Mouse (Mus musculus): Measurements from ENCODE around the gene Gbp5.

DNA sequence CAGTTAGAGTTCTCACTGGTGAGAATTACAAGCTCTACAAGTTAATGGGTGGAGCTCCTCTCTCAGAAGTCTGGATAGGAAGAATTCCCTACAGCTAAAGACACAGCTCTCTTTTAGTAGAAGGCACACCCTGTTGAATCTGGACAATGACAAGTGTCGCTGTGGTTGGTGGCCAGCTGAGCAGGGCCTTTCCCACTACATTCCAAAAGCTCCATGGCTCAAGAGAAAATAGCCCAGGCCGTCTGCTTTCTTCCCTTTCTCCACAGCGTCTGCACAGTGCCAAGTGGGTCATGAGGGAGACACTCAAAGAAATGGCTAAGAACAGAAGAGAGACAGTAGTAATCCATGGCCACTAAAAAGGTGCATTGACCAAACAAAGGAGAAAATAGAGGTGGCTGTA, 34.3 kb downstream of the Gbp5 start:
- TF ChIP-seq CTCF (IDR thresholded peaks at IDR 0.05; ENCODE audit: low read depth) (no peak), EP300 (IDR thresholded peaks at IDR 0.05; ENCODE audit: low read depth) (no peak)
